ENCODE assay signal across 9 mouse cellular contexts in the genomic region with DNA sequence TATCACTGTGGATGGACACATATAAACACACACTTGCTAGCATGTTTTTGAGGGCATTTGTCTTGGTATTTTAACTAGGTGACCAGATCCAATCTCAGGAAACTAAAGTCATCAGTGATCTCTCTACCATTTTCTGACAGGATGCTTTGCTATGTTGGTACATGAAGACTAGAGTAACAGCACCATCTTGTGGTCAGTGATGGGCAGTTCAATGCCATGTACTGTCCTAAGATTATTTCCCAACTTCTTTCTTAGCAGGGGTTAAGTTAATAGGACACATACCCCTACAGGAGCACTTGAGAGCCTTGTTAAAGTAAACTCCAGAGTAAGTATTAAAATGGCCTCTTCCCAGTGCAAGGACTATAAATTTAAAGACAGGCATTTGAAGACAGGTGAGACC. TPM values are rescaled to one million over a fixed set of nuclear protein-coding genes. Genes with fewer than 3 reads are reported as not detected.
DNase-seq lines count a peak whose midpoint lies in the region; ATAC-seq and TF ChIP-seq lines count a peak whose summit lies in the region.
"Had no signal": no experiment of that assay in that cellular context is flagged by ENCODE, and none has a peak within 500 bp of the region (broad histone marks: within the 10 kb centered on the region; RNA-seq: fewer than 3 reads in every experiment).

No protein-coding gene starts in this region.

- H3K36me3 ChIP-seq in ES-E14 (ENCODE audit: control insufficient read depth, insufficient read depth, low read length, poor library complexity, severe bottlenecking), result no peaks in the 10 kb centered on the region
- H3K36me3 ChIP-seq in heart, postnatal 0 days (replicated peaks; ENCODE audit: control insufficient read depth, insufficient read depth, low read length), result no peaks in the 10 kb centered on the region

- no peaks in the 10 kb centered on the region for H3K4me1 ChIP-seq in ES-E14 (ENCODE audit: control insufficient read depth in 2 of 2, insufficient read depth in 2 of 2, low read length in 2 of 2, poor library complexity in 1 of 2)
- no peaks in the 10 kb centered on the region for H3K4me1 ChIP-seq in heart, postnatal 0 days (ENCODE audit: control insufficient read depth, insufficient read depth)

- H3K4me3 ChIP-seq in ES-E14 (ENCODE audit: insufficient read depth in 1 of 2, low read depth in 1 of 2, low read length in 2 of 2, poor library complexity in 1 of 2, severe bottlenecking in 1 of 2), result no peak overlapping the region
- H3K4me3 ChIP-seq in heart, postnatal 0 days (ENCODE audit: low read depth, low read length), result no peak overlapping the region

- no peak for TF ChIP-seq EP300 in heart, postnatal 0 days (IDR thresholded peaks at IDR 0.05; ENCODE audit: low read depth)

- ATAC-seq in heart, postnatal 0 days (ENCODE audit: insufficient read depth, low read depth), result peak; percentile 60; the same call in 1 of the 2 replicates
- peak; percentile 92 for ATAC-seq in megakaryocyte progenitor cell, adult 5-6 weeks (replicated peaks; ENCODE audit: poor library complexity)

- H3K4me2 ChIP-seq in heart, postnatal 0 days (ENCODE audit: low read depth, low read length), result no peak overlapping the region

- no peaks in the 10 kb centered on the region for H3K27me3 ChIP-seq in heart, postnatal 0 days (ENCODE audit: control insufficient read depth, insufficient read depth, low read length)

- in situ Hi-C loops in ES-E14 (cut with MboI; ENCODE audit: low sequenced_read_pairs in 2 of 2, unreplicated experiment in 2 of 2), result loop anchor here in 1 of 2 experiments (10.0 kb wide), 1 partner anchor 454 kb away; no protein-coding TSS in a partner anchor

- peak; percentile 20 for DNase-seq in adrenal gland, postnatal 10 days
- DNase-seq in adrenal gland, postnatal 4 days (ENCODE audit: low spot score in 2 of 2), result no peak
- DNase-seq in ES-E14 (ENCODE audit: low read depth, low spot score), result peak; percentile 49
- peak; percentile 57 to 71 for DNase-seq in cerebellum, postnatal 10 days
- peak; percentile 43 for DNase-seq in heart, postnatal 0 days (ENCODE audit: low spot score)
- peak; percentile 47 for DNase-seq in layer of hippocampus, adult 11-12 months (ENCODE audit: low spot score)
- peak; percentile 6 for DNase-seq in telencephalon, adult 2 months (ENCODE audit: low read depth, low spot score)

- no peak overlapping the region for H3K27ac ChIP-seq in ES-E14 (ENCODE audit: insufficient read depth, low read depth, low read length, poor library complexity, severe bottlenecking)
- H3K27ac ChIP-seq in heart, postnatal 0 days (ENCODE audit: low read depth), result no peak overlapping the region

- no peak overlapping the region for H3K9ac ChIP-seq in ES-E14 (ENCODE audit: insufficient read depth, low read depth, low read length, poor library complexity, severe bottlenecking)
- H3K9ac ChIP-seq in heart, postnatal 0 days (replicated peaks; ENCODE audit: low read depth, low read length), result no peak overlapping the region

- TF ChIP-seq CTCF in heart, postnatal 0 days (IDR thresholded peaks at IDR 0.05; ENCODE audit: low read depth), result peak; percentile 83

- H3K9me3 ChIP-seq in ES-E14 (ENCODE audit: control insufficient read depth, insufficient read depth, low read depth, low read length), result no peaks in the 10 kb centered on the region
- no peaks in the 10 kb centered on the region for H3K9me3 ChIP-seq in heart, postnatal 0 days (replicated peaks; ENCODE audit: control insufficient read depth, low read length)

TF ChIP-seq in ES-E14, 5 proteins besides CTCF, POLR2A, EP300 and RAD21:
- TF ChIP-seq ZC3H11A (IDR thresholded peaks at IDR 0.05; ENCODE audit: borderline replicate concordance, low read depth, low read length) (peak; percentile 96), ZNF384 (IDR thresholded peaks at IDR 0.05; ENCODE audit: low read depth, low read length) (no peak)
TF ChIP-seq in ES-E14: peak in this region for 1.

RNA-seq across cellular contexts. Expression of a gene that starts 33.6 kb away (rescaled TPM):
- total RNA-seq in adrenal gland, postnatal 10 days (2021), result 1 to 10 TPM; 4.7 to 5.0 TPM
- 1 to 10 TPM; 6.3 to 9.7 TPM for total RNA-seq in adrenal gland, postnatal 4 days (2021)
- 0.37 and 0.67 TPM in 2 replicates for total RNA-seq in ES-E14 (2012; rRNA removed)
- total RNA-seq in heart, postnatal 0 days (2014; rRNA removed; ENCODE audit: low replicate concordance), result 3.6 and 4.2 TPM in 2 replicates
- 0.96 and 1.3 TPM in 2 replicates for polyA plus RNA-seq in heart, postnatal 0 days (2015; fragmentation: Nextera tagmentation; extraction: Ambion mirVana)
- 20.4 and 20.6 TPM in 2 replicates for total RNA-seq in megakaryocyte progenitor cell, adult 5-6 weeks (2015)
- total RNA-seq in megakaryocyte progenitor cell, adult 5-6 weeks (2017), result 14.2 and 23.0 TPM in 2 replicates

RNA-seq across cellular contexts. Expression of a gene that starts 42.6 kb away (rescaled TPM):
- not detected for total RNA-seq in adrenal gland, postnatal 10 days (2021)
- not detected for total RNA-seq in adrenal gland, postnatal 4 days (2021)
- not detected in 2 replicates for total RNA-seq in ES-E14 (2012; rRNA removed)
- not detected in 2 replicates for total RNA-seq in heart, postnatal 0 days (2014; rRNA removed; ENCODE audit: low replicate concordance)
- not detected in 2 replicates for polyA plus RNA-seq in heart, postnatal 0 days (2015; fragmentation: Nextera tagmentation; extraction: Ambion mirVana)
- not detected in 2 replicates for total RNA-seq in megakaryocyte progenitor cell, adult 5-6 weeks (2015)
- total RNA-seq in megakaryocyte progenitor cell, adult 5-6 weeks (2017), result not detected in 2 replicates
- total RNA-seq: left cerebral cortex, postnatal 10 days had no signal

Comparison
In these comparisons a context has a peak if more than half of its experiments do, and no peak if none do; other contexts are left out.
1. DNase-seq: peak in adrenal gland, postnatal 10 days (single experiment), ES-E14 (single experiment), cerebellum, postnatal 10 days (2 of 2), heart, postnatal 0 days (single experiment), layer of hippocampus, adult 11-12 months (single experiment) and telencephalon, adult 2 months (single experiment); none in adrenal gland, postnatal 4 days (0 of 2).